Comparison of ENCODE assay signal across 8 mouse cellular contexts in genomic region chr8:82863745-82864520, GRCm38 (mm10). TPM values are rescaled to one million over a fixed set of nuclear protein-coding genes. Genes with fewer than 3 reads are reported as not detected.
DNase-seq lines count a peak whose midpoint lies in the region; ATAC-seq and TF ChIP-seq lines count a peak whose summit lies in the region.

No protein-coding gene starts in this region.

- CTCF ChIA-PET in Patski (lab: Charles Lee) = interaction anchor here (0.7 to 1.2 kb wide), 9 partner anchors 11 to 226 kb away, joined by 3 to 4 read pairs (median 3); no protein-coding TSS in a partner anchor

- H3K27me3 ChIP-seq in Patski = no peaks in the 10 kb centered on the region
- H3K27me3 ChIP-seq in hindbrain, embryonic 14.5 days (ENCODE audit: control insufficient read depth, insufficient read depth, low read length) = no peaks in the 10 kb centered on the region

- H3K36me3 ChIP-seq in hindbrain, embryonic 14.5 days (replicated peaks; ENCODE audit: control insufficient read depth, insufficient read depth) = no peaks in the 10 kb centered on the region

- in situ Hi-C loops in Patski (cut with MboI; ENCODE audit: low pct_unique_long_range_greater_than_20kb) = loop anchor here (5.0 to 10.0 kb wide), 2 partner anchors 81 to 223 kb away; no protein-coding TSS in a partner anchor

- H3K4me3 ChIP-seq in hindbrain, embryonic 14.5 days (replicated peaks; ENCODE audit: low read length) = peak overlapping the region; percentile 87

- POLR2A ChIA-PET in Patski (lab: Charles Lee) = interaction anchor here (1.2 to 1.3 kb wide), 2 partner anchors 53 to 225 kb away, joined by 3 to 4 read pairs; no protein-coding TSS in a partner anchor

- no peak for DNase-seq in Patski (ENCODE audit: low read depth, low spot score)
- DNase-seq in cerebellum, adult 9-10 months = peak; percentile 59
- peak; percentile 32 to 50 for DNase-seq in frontal cortex, postnatal 14 days (ENCODE audit: low spot score in 2 of 2)
- DNase-seq in hindbrain, embryonic 14.5 days (ENCODE audit: low spot score) = peak; percentile 59
- DNase-seq in left cerebral cortex, postnatal 10 days (ENCODE audit: extremely low spot score in 1 of 2, low spot score in 2 of 2) = peak; percentile 42 to 80
- DNase-seq in right cerebral cortex, postnatal 36 days (ENCODE audit: low spot score in 2 of 2) = peak; percentile 29 to 37

- intact Hi-C loops in left cerebral cortex, postnatal 10 days (cut with DNase I) = loop anchor here (1.0 to 10.0 kb wide), 3 partner anchors 101 to 481 kb away; partner anchors contain the start of gene Mgat4d

- under 1% methylated on average over 76 of the region's 80 CpGs for WGBS in hindbrain, embryonic 14.5 days

- peak overlapping the region; percentile 84 for H3K4me2 ChIP-seq in hindbrain, embryonic 14.5 days (replicated peaks)

- no peaks in the 10 kb centered on the region for H3K9me3 ChIP-seq in hindbrain, embryonic 14.5 days (ENCODE audit: control insufficient read depth, low read length)

- peaks cover 17% of the 10 kb centered on the region for H3K4me1 ChIP-seq in hindbrain, embryonic 14.5 days (replicated peaks; ENCODE audit: control insufficient read depth, insufficient read depth, low read length)

- H3K9ac ChIP-seq in hindbrain, embryonic 14.5 days = peak overlapping the region; percentile 95

- ATAC-seq in Patski = peak; percentile 56
- peak; percentile 77 for ATAC-seq in hindbrain, embryonic 14.5 days (ENCODE audit: low FRiP score)
- peak; percentile 24 for ATAC-seq in megakaryocyte progenitor cell, adult 5-6 weeks (replicated peaks; ENCODE audit: poor library complexity)
- no peak for ATAC-seq in inflammation-experienced regulatory T-cells, adult 6 months

- peak overlapping the region; percentile 94 for H3K27ac ChIP-seq in hindbrain, embryonic 14.5 days

- peak; percentile 47 for TF ChIP-seq CTCF in Patski (IDR thresholded peaks at IDR 0.05)

RNA-seq across cellular contexts. Expression of gene Rnf150, which starts 0.8 kb away (rescaled TPM):
- 19.1 TPM for polyA plus RNA-seq in Patski (2021)
- polyA plus RNA-seq in hindbrain, embryonic 14.5 days (2014; fragmentation: Nextera tagmentation; extraction: Ambion mirVana) = 2.3 and 2.4 TPM in 2 replicates
- 10 to 100 TPM; 27.5 to 28.9 TPM for total RNA-seq in left cerebral cortex, postnatal 10 days (2021)
- 0.99 and 1.0 TPM in 2 replicates for total RNA-seq in megakaryocyte progenitor cell, adult 5-6 weeks (2015)
- 0.21 and 1.3 TPM in 2 replicates for total RNA-seq in megakaryocyte progenitor cell, adult 5-6 weeks (2017)
- not detected for polyA plus RNA-seq in inflammation-experienced regulatory T-cells, adult 6 months (2017; shearing (Covaris generic))
